Mouse (Mus musculus): ENCODE measurements around the gene Bach1. TPM values are rescaled to one million over a fixed set of nuclear protein-coding genes. Genes with fewer than 3 reads are reported as not detected.

The Bach1 gene
- polyA plus RNA-seq, 1 experiment from 2014 or later: 30.2 TPM

DNA sequence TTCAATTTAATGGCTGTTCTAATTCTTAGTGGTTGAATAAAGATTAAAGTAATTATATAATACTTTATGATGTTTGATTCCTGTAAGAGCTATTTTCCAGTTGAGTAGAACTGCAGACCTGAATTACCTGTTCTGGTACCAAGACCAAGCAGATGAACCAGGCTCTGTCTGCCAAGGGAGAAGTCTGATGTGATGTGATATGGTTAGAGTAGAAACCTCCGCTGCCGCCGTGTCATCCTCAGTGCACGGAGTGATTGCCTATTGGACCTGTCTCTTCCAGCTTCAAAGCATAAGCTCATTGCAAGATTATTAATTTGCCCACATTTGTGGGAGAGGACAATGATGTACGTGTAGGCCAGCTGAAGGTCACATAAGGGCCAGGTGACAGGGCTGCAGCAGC, 24.1 kb downstream of the Bach1 start:
- Histone ChIP-seq H3K4me3 (ENCODE audit: low read depth, low read length) (no peak overlapping the region), H3K36me3 (ENCODE audit: control insufficient read depth, insufficient read depth, low read length) (peaks cover 4% of the 10 kb centered on the region; the same call in 1 of the 2 replicates), H3K9me3 (ENCODE audit: control insufficient read depth, low read length) (no peaks in the 10 kb centered on the region), H3K4me1 (replicated peaks; ENCODE audit: control insufficient read depth, insufficient read depth, low read length) (no peaks in the 10 kb centered on the region), H3K9ac (ENCODE audit: low read depth, low read length) (no peak overlapping the region), H3K4me2 (replicated peaks; ENCODE audit: low read depth, low read length) (no peak overlapping the region), H3K27ac (ENCODE audit: low read depth, low read length) (no peak overlapping the region), H3K27me3 (ENCODE audit: control insufficient read depth, insufficient read depth, low read length) (no peaks in the 10 kb centered on the region)
- WGBS: 94% methylated on average over 5 of the region's 5 CpGs
- DNase-seq (ENCODE audit: low spot score): no peak
- no peak for ATAC-seq (ENCODE audit: low FRiP score)

DNA sequence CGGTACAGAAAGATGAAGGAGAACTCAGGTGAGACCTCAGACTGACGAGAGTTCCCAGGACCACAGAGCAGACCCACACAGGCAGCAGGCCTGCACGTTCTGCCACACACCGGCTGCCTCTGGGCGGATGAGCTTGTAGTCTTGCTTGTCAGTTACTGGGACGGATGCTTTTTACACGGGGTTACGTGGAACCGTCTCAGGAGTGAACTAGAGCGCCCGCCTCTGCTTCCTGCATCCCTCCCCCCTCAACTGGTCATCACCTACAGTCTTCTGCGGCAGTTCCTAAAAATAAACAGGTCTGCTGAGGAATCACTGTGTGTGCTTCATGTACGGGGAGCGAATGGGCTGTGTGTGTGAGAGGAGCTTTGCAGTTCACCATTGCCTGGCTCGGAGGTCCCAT, 24.7 kb downstream of the Bach1 start:
- Histone ChIP-seq H3K4me3 (ENCODE audit: low read depth, low read length) (no peak overlapping the region), H3K27ac (ENCODE audit: low read depth, low read length) (no peak overlapping the region), H3K27me3 (ENCODE audit: control insufficient read depth, insufficient read depth, low read length) (no peaks in the 10 kb centered on the region), H3K9ac (ENCODE audit: low read depth, low read length) (no peak overlapping the region), H3K4me1 (replicated peaks; ENCODE audit: control insufficient read depth, insufficient read depth, low read length) (no peaks in the 10 kb centered on the region), H3K36me3 (ENCODE audit: control insufficient read depth, insufficient read depth, low read length) (peaks cover 4% of the 10 kb centered on the region; the same call in 1 of the 2 replicates), H3K4me2 (replicated peaks; ENCODE audit: low read depth, low read length) (no peak overlapping the region), H3K9me3 (ENCODE audit: control insufficient read depth, low read length) (no peaks in the 10 kb centered on the region)
- ATAC-seq (ENCODE audit: low FRiP score) (no peak), DNase-seq (ENCODE audit: low spot score) (no peak)
- WGBS: 93% methylated on average over 15 of the region's 15 CpGs

DNA sequence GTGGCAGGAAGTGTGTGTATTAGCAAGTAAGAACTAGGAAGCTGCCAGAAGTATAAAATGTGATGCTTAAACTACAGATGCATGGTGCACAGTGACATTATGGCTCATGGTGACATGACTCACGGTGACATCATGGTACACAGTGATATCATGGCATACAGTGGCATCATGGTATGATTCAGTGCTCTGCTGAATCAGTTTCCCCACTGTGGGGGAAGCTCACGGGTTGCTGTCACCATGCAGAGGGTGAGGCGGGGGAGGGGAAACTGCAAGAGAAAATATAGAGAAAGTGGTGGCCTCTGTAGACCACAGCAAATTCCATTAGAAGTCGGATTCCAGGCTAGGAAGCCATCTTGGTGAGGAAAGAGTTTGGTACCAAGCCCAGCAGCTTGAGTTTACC, 26.1 kb downstream of the Bach1 start:
- no peak overlapping the region for H3K9ac ChIP-seq (ENCODE audit: low read depth, low read length)
- H3K4me3 ChIP-seq (ENCODE audit: low read depth, low read length): no peak overlapping the region
- H3K36me3 ChIP-seq (ENCODE audit: control insufficient read depth, insufficient read depth, low read length): peaks cover 4% of the 10 kb centered on the region; the same call in 1 of the 2 replicates
- H3K4me1 ChIP-seq (replicated peaks; ENCODE audit: control insufficient read depth, insufficient read depth, low read length): no peaks in the 10 kb centered on the region
- ATAC-seq (ENCODE audit: low FRiP score): no peak
- H3K4me2 ChIP-seq (replicated peaks; ENCODE audit: low read depth, low read length): no peak overlapping the region
- H3K27ac ChIP-seq (ENCODE audit: low read depth, low read length): no peak overlapping the region
- DNase-seq (ENCODE audit: low spot score): no peak
- no peaks in the 10 kb centered on the region for H3K9me3 ChIP-seq (ENCODE audit: control insufficient read depth, low read length)
- H3K27me3 ChIP-seq (ENCODE audit: control insufficient read depth, insufficient read depth, low read length): no peaks in the 10 kb centered on the region
- WGBS: 88% methylated on average over 4 of the region's 4 CpGs

- DNase-seq (ENCODE audit: low spot score) (no peak), ATAC-seq (ENCODE audit: low FRiP score) (no peak)
- no peaks in the 10 kb centered on the region for H3K4me1 ChIP-seq (replicated peaks; ENCODE audit: control insufficient read depth, insufficient read depth, low read length)
- H3K36me3 ChIP-seq (ENCODE audit: control insufficient read depth, insufficient read depth, low read length): peaks cover 4% of the 10 kb centered on the region; the same call in 1 of the 2 replicates
- no peak overlapping the region for H3K9ac ChIP-seq (ENCODE audit: low read depth, low read length)
- no peak overlapping the region for H3K4me2 ChIP-seq (replicated peaks; ENCODE audit: low read depth, low read length)
- WGBS: 94% methylated on average over 5 of the region's 5 CpGs
- H3K27ac ChIP-seq (ENCODE audit: low read depth, low read length): no peak overlapping the region
- no peaks in the 10 kb centered on the region for H3K27me3 ChIP-seq (ENCODE audit: control insufficient read depth, insufficient read depth, low read length)
- H3K9me3 ChIP-seq (ENCODE audit: control insufficient read depth, low read length): no peaks in the 10 kb centered on the region
- H3K4me3 ChIP-seq (ENCODE audit: low read depth, low read length): no peak overlapping the region
These were observed 26.5 kb downstream of the Bach1 start for GRCm38 (mm10) chr16:87725241-87725640.

- Histone ChIP-seq H3K4me2 (replicated peaks; ENCODE audit: low read depth, low read length) (no peak overlapping the region), H3K36me3 (ENCODE audit: control insufficient read depth, insufficient read depth, low read length) (peaks cover 4% of the 10 kb centered on the region; the same call in 1 of the 2 replicates), H3K4me3 (ENCODE audit: low read depth, low read length) (no peak overlapping the region), H3K27ac (ENCODE audit: low read depth, low read length) (no peak overlapping the region), H3K27me3 (ENCODE audit: control insufficient read depth, insufficient read depth, low read length) (no peaks in the 10 kb centered on the region), H3K4me1 (replicated peaks; ENCODE audit: control insufficient read depth, insufficient read depth, low read length) (no peaks in the 10 kb centered on the region), H3K9ac (ENCODE audit: low read depth, low read length) (no peak overlapping the region), H3K9me3 (ENCODE audit: control insufficient read depth, low read length) (no peaks in the 10 kb centered on the region)
- ATAC-seq (ENCODE audit: low FRiP score) (no peak), DNase-seq (ENCODE audit: low spot score) (no peak)
- WGBS: 97% methylated on average over 21 of the region's 21 CpGs
These were observed 27.2 kb downstream of the Bach1 start for GRCm38 (mm10) chr16:87725963-87726362.

GRCm38 (mm10) chr16:87726369-87726768, 27.6 kb downstream of the Bach1 start:
- WGBS: 94% methylated on average over 6 of the region's 6 CpGs
- ATAC-seq (ENCODE audit: low FRiP score): no peak

DNA sequence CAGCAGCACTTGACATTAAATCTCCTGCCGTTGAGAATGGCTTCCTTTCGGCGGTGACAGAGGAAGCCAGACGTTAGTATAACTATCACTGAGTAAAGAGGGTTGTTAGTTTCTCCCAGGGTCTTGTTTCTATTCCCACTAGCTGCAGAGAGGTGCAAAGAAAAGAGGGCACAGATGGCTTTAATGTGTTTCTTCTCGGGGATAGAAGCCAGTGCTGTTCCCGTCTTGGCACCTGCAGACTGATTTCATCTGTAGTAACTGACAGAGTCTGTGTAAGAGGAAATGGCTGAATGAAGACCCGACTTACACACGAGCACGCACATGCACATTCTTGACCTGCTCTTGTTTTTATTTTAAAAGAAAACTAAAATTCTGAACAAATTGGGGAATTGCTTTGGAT, 28.5 kb downstream of the Bach1 start:
- ATAC-seq (ENCODE audit: low FRiP score) (no peak), DNase-seq (ENCODE audit: low spot score) (no peak)
- Histone ChIP-seq H3K4me1 (replicated peaks; ENCODE audit: control insufficient read depth, insufficient read depth, low read length) (no peaks in the 10 kb centered on the region), H3K36me3 (ENCODE audit: control insufficient read depth, insufficient read depth, low read length) (peaks cover 4% of the 10 kb centered on the region; the same call in 1 of the 2 replicates), H3K27me3 (ENCODE audit: control insufficient read depth, insufficient read depth, low read length) (no peaks in the 10 kb centered on the region), H3K4me3 (ENCODE audit: low read depth, low read length) (no peak overlapping the region), H3K9ac (ENCODE audit: low read depth, low read length) (no peak overlapping the region), H3K9me3 (ENCODE audit: control insufficient read depth, low read length) (no peaks in the 10 kb centered on the region), H3K4me2 (replicated peaks; ENCODE audit: low read depth, low read length) (no peak overlapping the region), H3K27ac (ENCODE audit: low read depth, low read length) (no peak overlapping the region)
- 83% methylated on average over 9 of the region's 9 CpGs for WGBS

More at GRCm38 (mm10) chr16:87726369-87726768, 27.6 kb downstream of the Bach1 start:
- Histone ChIP-seq H3K4me3 (ENCODE audit: low read depth, low read length) (no peak overlapping the region), H3K36me3 (ENCODE audit: control insufficient read depth, insufficient read depth, low read length) (peaks cover 4% of the 10 kb centered on the region; the same call in 1 of the 2 replicates), H3K27me3 (ENCODE audit: control insufficient read depth, insufficient read depth, low read length) (no peaks in the 10 kb centered on the region), H3K9me3 (ENCODE audit: control insufficient read depth, low read length) (no peaks in the 10 kb centered on the region), H3K4me2 (replicated peaks; ENCODE audit: low read depth, low read length) (no peak overlapping the region), H3K9ac (ENCODE audit: low read depth, low read length) (no peak overlapping the region), H3K4me1 (replicated peaks; ENCODE audit: control insufficient read depth, insufficient read depth, low read length) (no peaks in the 10 kb centered on the region), H3K27ac (ENCODE audit: low read depth, low read length) (no peak overlapping the region)
- no peak for DNase-seq (ENCODE audit: low spot score)

DNA sequence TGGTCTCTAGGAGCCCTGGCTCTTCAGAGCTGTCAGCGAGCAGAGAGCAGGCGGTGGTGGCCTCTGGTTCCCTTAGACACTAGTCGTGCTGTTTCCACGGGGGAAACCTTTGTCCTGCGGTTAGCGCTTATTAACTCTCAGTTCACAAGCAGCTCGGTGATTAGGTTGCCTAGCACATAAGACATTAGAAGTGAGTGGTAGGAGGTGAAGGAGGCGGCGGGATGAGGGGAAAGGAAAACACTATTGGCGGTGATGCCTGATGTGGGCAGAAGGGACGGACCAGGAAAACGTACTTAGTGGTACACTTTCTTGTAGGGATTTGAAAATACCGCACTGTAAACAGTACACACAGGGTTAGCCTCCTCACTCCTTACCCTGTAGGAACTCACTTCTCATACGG, 29.2 kb downstream of the Bach1 start:
- ATAC-seq (ENCODE audit: low FRiP score) (no peak), DNase-seq (ENCODE audit: low spot score) (no peak)
- WGBS: 71% methylated on average over 14 of the region's 14 CpGs

GRCm38 (mm10) chr16:87728703-87729102, 30.0 kb downstream of the Bach1 start:
- H3K27ac ChIP-seq (ENCODE audit: low read depth, low read length): no peak overlapping the region
- H3K27me3 ChIP-seq (ENCODE audit: control insufficient read depth, insufficient read depth, low read length): no peaks in the 10 kb centered on the region
- WGBS: 87% methylated on average over 8 of the region's 8 CpGs
- H3K9me3 ChIP-seq (ENCODE audit: control insufficient read depth, low read length): no peaks in the 10 kb centered on the region
- no peak overlapping the region for H3K4me2 ChIP-seq (replicated peaks; ENCODE audit: low read depth, low read length)
- H3K4me1 ChIP-seq (replicated peaks; ENCODE audit: control insufficient read depth, insufficient read depth, low read length): no peaks in the 10 kb centered on the region
- no peak for ATAC-seq (ENCODE audit: low FRiP score)
- no peak overlapping the region for H3K9ac ChIP-seq (ENCODE audit: low read depth, low read length)
- DNase-seq (ENCODE audit: low spot score): no peak
- H3K36me3 ChIP-seq (ENCODE audit: control insufficient read depth, insufficient read depth, low read length): 0 out of 2 replicates have a peak, but pooled peaks cover 2% of the 10 kb centered on the region
- no peak overlapping the region for H3K4me3 ChIP-seq (ENCODE audit: low read depth, low read length)

More for the DNA sequence above, 29.2 kb downstream of the Bach1 start:
- Histone ChIP-seq H3K27ac (ENCODE audit: low read depth, low read length) (no peak overlapping the region), H3K4me1 (replicated peaks; ENCODE audit: control insufficient read depth, insufficient read depth, low read length) (no peaks in the 10 kb centered on the region), H3K4me3 (ENCODE audit: low read depth, low read length) (no peak overlapping the region), H3K27me3 (ENCODE audit: control insufficient read depth, insufficient read depth, low read length) (no peaks in the 10 kb centered on the region), H3K9ac (ENCODE audit: low read depth, low read length) (no peak overlapping the region), H3K4me2 (replicated peaks; ENCODE audit: low read depth, low read length) (no peak overlapping the region), H3K36me3 (ENCODE audit: control insufficient read depth, insufficient read depth, low read length) (peaks cover 4% of the 10 kb centered on the region; the same call in 1 of the 2 replicates), H3K9me3 (ENCODE audit: control insufficient read depth, low read length) (no peaks in the 10 kb centered on the region)
